Mouse (Mus musculus): ENCODE measurements around the gene Tmem212.

Tmem212 gene

DNA sequence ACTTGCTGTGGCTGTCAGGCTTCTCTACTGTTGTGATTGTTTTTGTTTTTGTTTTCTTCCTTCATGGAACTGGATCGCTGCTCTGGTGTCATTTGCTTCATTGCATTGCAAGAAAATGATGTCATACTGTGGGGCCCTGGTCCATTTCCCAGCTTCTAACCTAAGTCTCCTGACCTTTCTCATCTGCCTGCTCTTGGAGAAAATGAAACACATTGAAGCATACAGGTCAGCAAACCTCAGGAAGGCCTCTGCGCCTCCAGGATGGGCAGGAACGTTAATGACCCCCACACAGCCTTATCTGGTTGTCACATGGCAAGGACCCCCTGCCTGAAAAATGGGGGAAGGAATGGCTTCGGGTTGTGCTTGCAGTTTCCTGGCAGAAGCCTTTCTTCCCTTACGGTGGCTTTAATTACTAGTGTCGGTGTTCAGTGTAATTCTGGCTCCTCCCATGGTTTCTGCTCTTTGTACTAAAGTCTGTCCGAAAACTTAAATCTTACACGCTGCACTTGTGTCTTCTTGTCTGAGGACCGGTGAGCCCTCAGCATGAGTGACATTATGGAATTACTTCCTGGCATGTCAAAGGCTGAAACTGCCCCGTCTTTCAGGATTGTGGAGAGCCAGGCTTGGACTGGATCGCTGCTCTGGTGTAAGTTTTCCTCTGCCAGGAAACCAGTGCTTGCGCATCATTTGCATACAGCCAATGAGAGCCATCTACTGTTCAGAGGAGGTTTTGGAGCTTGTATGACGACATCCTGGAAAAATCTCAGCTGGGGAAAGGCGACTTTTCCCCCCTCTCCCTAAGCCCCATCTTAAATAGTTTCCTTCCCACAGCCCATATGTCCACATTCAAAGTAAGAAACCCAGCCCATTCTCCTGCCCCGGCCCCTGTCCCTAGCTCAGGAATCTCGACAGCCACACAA, 33.1 kb downstream of the Tmem212 start:
- peaks cover 16% of the 10 kb centered on the region for H3K4me1 ChIP-seq (replicated peaks; ENCODE audit: low read depth, low read length)
- no peaks in the 10 kb centered on the region for H3K36me3 ChIP-seq (ENCODE audit: insufficient read depth, low read length)
- H3K4me3 ChIP-seq (replicated peaks; ENCODE audit: low read length) = no peak overlapping the region
- TF ChIP-seq NANOG (IDR thresholded peaks at IDR 0.05; ENCODE audit: borderline replicate concordance, low read length) (no peak), CTCF (conservative IDR thresholded peaks at IDR 0.05; ENCODE audit: low read length) (no peak)
- no peaks in the 10 kb centered on the region for H3K9me3 ChIP-seq (ENCODE audit: low read length)
- peaks cover 11% of the 10 kb centered on the region for H3K27me3 ChIP-seq (ENCODE audit: insufficient read depth, low read length)

DNA sequence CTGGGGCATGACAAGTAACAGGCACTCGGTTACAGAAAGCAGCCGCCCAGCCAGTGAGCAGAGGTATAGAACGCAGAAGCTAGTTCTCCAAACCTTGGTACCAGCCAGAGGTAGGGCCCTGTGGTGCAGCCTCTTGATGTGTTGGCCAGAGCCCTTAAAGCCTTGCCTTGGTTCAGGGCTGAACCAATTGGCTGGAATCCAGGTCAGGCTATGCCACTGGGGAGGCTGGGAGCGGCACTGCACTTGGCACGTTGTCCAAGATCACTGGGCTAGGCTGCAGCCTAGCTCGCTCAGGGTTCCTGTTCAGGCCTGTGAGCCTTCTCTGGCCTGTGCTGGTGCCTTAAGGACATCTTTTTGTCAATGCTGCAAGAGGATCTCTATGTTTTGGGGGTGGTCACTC, 34.6 kb downstream of the Tmem212 start:
- H3K4me3 ChIP-seq (replicated peaks; ENCODE audit: low read length) = no peak overlapping the region
- H3K27me3 ChIP-seq (ENCODE audit: insufficient read depth, low read length) = peaks cover 11% of the 10 kb centered on the region
- H3K36me3 ChIP-seq (ENCODE audit: insufficient read depth, low read length) = no peaks in the 10 kb centered on the region
- H3K4me1 ChIP-seq (replicated peaks; ENCODE audit: low read depth, low read length) = peaks cover 16% of the 10 kb centered on the region
- TF ChIP-seq POU5F1 (IDR thresholded peaks at IDR 0.05; ENCODE audit: borderline replicate concordance, low read length) (no peak), NANOG (IDR thresholded peaks at IDR 0.05; ENCODE audit: borderline replicate concordance, low read length) (no peak), CTCF (conservative IDR thresholded peaks at IDR 0.05; ENCODE audit: low read length) (no peak)
- no peaks in the 10 kb centered on the region for H3K9me3 ChIP-seq (ENCODE audit: low read length)

DNA sequence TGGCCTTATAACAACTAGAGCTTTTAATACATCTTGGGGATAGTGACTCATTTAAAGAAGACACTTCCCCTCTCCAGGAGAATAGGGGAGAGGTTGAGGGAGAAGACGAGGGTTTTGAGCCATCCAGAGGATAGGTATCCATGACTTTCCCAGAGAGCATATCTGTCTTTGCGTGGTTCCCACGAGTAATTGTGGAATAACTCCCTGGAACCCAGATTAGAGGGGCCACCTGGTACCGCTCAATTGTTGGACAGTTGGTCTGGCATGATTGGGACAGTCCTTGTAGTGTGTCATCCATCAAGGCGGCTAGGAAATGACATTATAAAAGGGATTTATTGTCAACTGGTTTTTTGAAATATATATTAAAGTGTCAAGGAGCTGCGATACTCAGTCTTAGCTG, 35.1 kb downstream of the Tmem212 start:
- Histone ChIP-seq H3K27me3 (ENCODE audit: insufficient read depth, low read length) (peaks cover 11% of the 10 kb centered on the region), H3K36me3 (ENCODE audit: insufficient read depth, low read length) (no peaks in the 10 kb centered on the region), H3K9me3 (ENCODE audit: low read length) (no peaks in the 10 kb centered on the region), H3K4me1 (replicated peaks; ENCODE audit: low read depth, low read length) (peaks cover 16% of the 10 kb centered on the region), H3K4me3 (replicated peaks; ENCODE audit: low read length) (no peak overlapping the region)
- TF ChIP-seq POU5F1 (IDR thresholded peaks at IDR 0.05; ENCODE audit: borderline replicate concordance, low read length) = no peak
- no peak for TF ChIP-seq CTCF (conservative IDR thresholded peaks at IDR 0.05; ENCODE audit: low read length)
- no peak for TF ChIP-seq NANOG (IDR thresholded peaks at IDR 0.05; ENCODE audit: borderline replicate concordance, low read length)

DNA sequence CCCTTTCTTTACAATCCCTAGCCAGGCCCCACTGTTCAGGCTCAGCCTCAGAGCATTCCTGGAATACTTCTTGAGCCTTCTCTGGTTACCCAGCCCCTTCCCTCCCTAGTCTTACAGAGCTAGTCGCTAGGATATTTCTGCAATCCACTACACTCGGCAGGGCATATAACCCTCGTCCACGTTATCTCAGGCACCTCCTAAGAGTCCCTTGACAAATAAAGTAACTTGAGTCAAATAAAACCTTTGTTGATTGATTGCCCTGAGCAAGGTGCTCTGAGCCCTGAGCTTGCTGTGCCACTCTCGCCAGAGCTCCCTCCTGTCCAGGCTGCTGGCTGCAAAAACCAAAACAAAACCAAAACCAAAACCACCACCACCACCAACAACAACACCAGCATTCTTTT, 37.0 kb downstream of the Tmem212 start:
- H3K4me1 ChIP-seq (replicated peaks; ENCODE audit: low read depth, low read length) = peaks cover 16% of the 10 kb centered on the region
- H3K4me3 ChIP-seq (replicated peaks; ENCODE audit: low read length) = no peak overlapping the region
- TF ChIP-seq POU5F1 (IDR thresholded peaks at IDR 0.05; ENCODE audit: borderline replicate concordance, low read length) (no peak), NANOG (IDR thresholded peaks at IDR 0.05; ENCODE audit: borderline replicate concordance, low read length) (no peak), CTCF (conservative IDR thresholded peaks at IDR 0.05; ENCODE audit: low read length) (no peak)
- peaks cover 13% of the 10 kb centered on the region for H3K27me3 ChIP-seq (ENCODE audit: insufficient read depth, low read length)
- H3K9me3 ChIP-seq (ENCODE audit: low read length) = no peaks in the 10 kb centered on the region
- H3K36me3 ChIP-seq (ENCODE audit: insufficient read depth, low read length) = no peaks in the 10 kb centered on the region

DNA sequence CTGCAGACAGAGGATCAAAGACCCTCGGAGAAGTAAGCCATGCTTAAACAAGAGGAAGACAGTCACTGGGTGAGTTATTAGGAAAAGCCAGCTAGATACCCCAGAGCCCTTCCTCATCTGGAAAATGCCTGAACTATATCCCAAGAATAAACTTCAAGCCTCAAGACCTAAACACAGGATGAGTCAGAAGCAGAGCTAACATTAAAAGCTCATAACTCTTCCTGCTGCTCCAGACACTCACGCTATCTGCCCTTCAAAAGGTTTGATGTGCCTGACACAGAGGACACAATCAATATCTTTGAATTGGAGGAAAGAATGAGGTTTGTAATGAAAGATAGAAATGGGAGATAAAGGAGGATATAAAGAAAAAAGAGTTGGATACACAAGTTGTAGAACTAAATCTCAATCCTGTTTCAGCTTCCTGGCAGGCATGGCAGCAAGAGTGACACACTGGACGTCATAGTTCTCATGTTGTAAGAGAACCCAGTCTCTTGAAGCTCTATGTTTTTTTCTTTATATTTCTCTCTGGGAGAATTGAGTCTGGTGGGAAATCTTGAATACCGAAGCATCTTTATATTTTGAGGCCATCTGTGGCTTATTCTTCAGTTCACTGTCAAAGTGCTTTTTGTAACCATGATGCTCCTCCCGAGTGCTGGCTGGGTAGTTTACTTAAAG, 37.6 kb downstream of the Tmem212 start:
- peaks cover 11% of the 10 kb centered on the region for H3K4me1 ChIP-seq (replicated peaks; ENCODE audit: low read depth, low read length)
- no peak overlapping the region for H3K4me3 ChIP-seq (replicated peaks; ENCODE audit: low read length)
- H3K9me3 ChIP-seq (ENCODE audit: low read length) = no peaks in the 10 kb centered on the region
- no peak for TF ChIP-seq CTCF (conservative IDR thresholded peaks at IDR 0.05; ENCODE audit: low read length)
- no peak for TF ChIP-seq NANOG (IDR thresholded peaks at IDR 0.05; ENCODE audit: borderline replicate concordance, low read length)
- TF ChIP-seq POU5F1 (IDR thresholded peaks at IDR 0.05; ENCODE audit: borderline replicate concordance, low read length) = no peak
- H3K36me3 ChIP-seq (ENCODE audit: insufficient read depth, low read length) = no peaks in the 10 kb centered on the region
- peaks cover 13% of the 10 kb centered on the region for H3K27me3 ChIP-seq (ENCODE audit: insufficient read depth, low read length)

DNA sequence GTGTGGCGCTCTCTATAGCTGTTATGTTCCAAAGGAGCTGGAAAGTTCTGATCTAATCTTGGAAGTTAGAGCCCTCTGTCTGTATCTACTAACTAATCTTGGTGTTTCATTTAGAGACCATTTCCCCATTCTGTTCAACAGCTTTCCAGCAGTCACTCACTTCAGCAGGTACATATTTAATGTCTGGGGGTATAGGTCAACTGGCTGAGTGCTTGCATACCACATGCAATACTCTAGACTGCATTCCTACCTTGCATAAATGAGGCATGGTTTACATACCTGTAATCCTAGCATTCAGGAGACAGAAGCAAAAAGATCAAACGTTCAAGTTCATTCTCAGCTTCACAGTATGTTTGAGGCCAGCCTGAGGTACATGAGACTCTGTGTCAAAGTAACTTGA, 39.9 kb downstream of the Tmem212 start:
- Histone ChIP-seq H3K4me1 (replicated peaks; ENCODE audit: low read depth, low read length) (no peaks in the 10 kb centered on the region), H3K4me3 (replicated peaks; ENCODE audit: low read length) (no peak overlapping the region), H3K36me3 (ENCODE audit: insufficient read depth, low read length) (no peaks in the 10 kb centered on the region), H3K27me3 (ENCODE audit: insufficient read depth, low read length) (peaks cover 2% of the 10 kb centered on the region; the same call in 1 of the 2 replicates), H3K9me3 (ENCODE audit: low read length) (no peaks in the 10 kb centered on the region)
- TF ChIP-seq POU5F1 (IDR thresholded peaks at IDR 0.05; ENCODE audit: borderline replicate concordance, low read length) = no peak
- no peak for TF ChIP-seq NANOG (IDR thresholded peaks at IDR 0.05; ENCODE audit: borderline replicate concordance, low read length)
- TF ChIP-seq CTCF (conservative IDR thresholded peaks at IDR 0.05; ENCODE audit: low read length) = no peak

GRCm38 (mm10) chr3:27854431-27855180, 41.6 kb downstream of the Tmem212 start:
- no peaks in the 10 kb centered on the region for H3K36me3 ChIP-seq (ENCODE audit: insufficient read depth, low read length)
- peaks cover 8% of the 10 kb centered on the region for H3K9me3 ChIP-seq (ENCODE audit: low read length)
- H3K27me3 ChIP-seq (ENCODE audit: insufficient read depth, low read length) = peaks cover 2% of the 10 kb centered on the region; the same call in 1 of the 2 replicates
- no peak overlapping the region for H3K4me3 ChIP-seq (replicated peaks; ENCODE audit: low read length)
- no peak for TF ChIP-seq NANOG (IDR thresholded peaks at IDR 0.05; ENCODE audit: borderline replicate concordance, low read length)
- TF ChIP-seq CTCF (conservative IDR thresholded peaks at IDR 0.05; ENCODE audit: low read length) = no peak
- no peak for TF ChIP-seq POU5F1 (IDR thresholded peaks at IDR 0.05; ENCODE audit: borderline replicate concordance, low read length)
- no peaks in the 10 kb centered on the region for H3K4me1 ChIP-seq (replicated peaks; ENCODE audit: low read depth, low read length)

DNA sequence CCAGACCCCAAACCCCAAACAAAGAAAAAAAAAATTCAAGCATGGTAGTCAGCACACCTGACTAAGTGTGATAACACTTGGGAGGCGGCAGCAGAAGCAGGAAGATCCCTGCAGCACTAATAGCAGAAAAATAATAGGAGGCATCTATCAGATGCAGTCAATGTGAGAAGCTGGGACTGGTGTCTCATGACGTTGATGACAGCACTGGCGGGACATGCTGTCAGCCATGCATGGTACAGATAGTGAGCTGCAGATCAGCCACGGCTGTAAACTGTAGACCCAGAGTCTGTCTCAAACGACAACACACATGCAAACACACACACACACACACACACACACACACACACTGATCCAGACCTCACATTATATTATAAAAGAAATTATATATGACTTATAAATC, 52.9 kb downstream of the Tmem212 start:
- no peaks in the 10 kb centered on the region for H3K4me1 ChIP-seq (replicated peaks; ENCODE audit: low read depth, low read length)
- TF ChIP-seq CTCF (conservative IDR thresholded peaks at IDR 0.05; ENCODE audit: low read length) (no peak), NANOG (IDR thresholded peaks at IDR 0.05; ENCODE audit: borderline replicate concordance, low read length) (no peak), POU5F1 (IDR thresholded peaks at IDR 0.05; ENCODE audit: borderline replicate concordance, low read length) (no peak)
- H3K4me3 ChIP-seq (replicated peaks; ENCODE audit: low read length) = no peak overlapping the region
- H3K36me3 ChIP-seq (ENCODE audit: insufficient read depth, low read length) = no peaks in the 10 kb centered on the region
- peaks cover 3% of the 10 kb centered on the region; the same call in 1 of the 2 replicates for H3K9me3 ChIP-seq (ENCODE audit: low read length)
- H3K27me3 ChIP-seq (ENCODE audit: insufficient read depth, low read length) = no peaks in the 10 kb centered on the region

Measured in E14TG2a.4 (cell line).